Mouse (Mus musculus) thymus, adult 2 months (tissue): ENCODE measurements around the gene Setd1b.

ENCODE experiments used
- CTCF ChIP-seq: fragments of 200-500 bp; IDR thresholded peaks from 2 replicates; pipeline ENCODE4 v1.5.1; 2012; ENCODE audit warnings: mild to moderate bottlenecking, control low read depth, low read length, moderate library complexity, borderline replicate concordance; ENCODE audit not compliant: control insufficient read depth, poor library complexity, insufficient read depth; ENCODE audit errors: extremely low read depth
- POLR2A ChIP-seq: fragments of 200-500 bp; IDR thresholded peaks from 2 replicates; pipeline ENCODE4 v1.6.1; 2012; ENCODE audit warnings: mild to moderate bottlenecking, low read length, control low read depth, moderate library complexity; ENCODE audit not compliant: control insufficient read depth, poor library complexity, insufficient read depth; ENCODE audit errors: extremely low read depth

DNA sequence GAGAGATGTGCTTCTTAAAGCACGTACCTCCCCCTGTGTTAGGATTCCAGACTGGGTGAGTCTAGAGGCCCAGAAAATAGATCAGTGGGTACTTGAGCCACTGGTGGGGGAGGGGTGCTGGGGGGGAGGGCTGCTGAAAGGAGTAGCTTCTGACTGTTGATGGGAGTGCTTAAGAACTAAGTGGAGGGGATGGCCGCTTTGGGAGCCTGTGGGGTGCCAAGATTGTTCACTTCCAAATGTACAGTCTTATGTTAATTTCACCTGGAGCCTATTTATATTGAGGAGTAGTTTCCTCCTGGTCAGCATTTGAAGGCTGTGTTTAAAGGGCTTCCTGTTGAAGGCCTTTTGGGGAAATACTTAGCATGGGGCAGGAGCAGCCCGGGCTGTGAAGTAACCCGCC, 16.0 kb downstream of the Setd1b start:
- TF ChIP-seq POLR2A (no peak), CTCF (no peak)
